Mouse (Mus musculus): ENCODE data around the gene Mybpc2.

Mybpc2 gene

GRCm38 (mm10) chr7:44461503-44462217 lies 62.8 kb downstream of the Mybpc2 start:
- DNase-seq = peak; percentile 27

GRCm38 (mm10) chr7:44460767-44461502 lies 63.5 kb downstream of the Mybpc2 start:
- DNase-seq = peak; percentile 3

GRCm38 (mm10) chr7:44460067-44460466 lies 64.4 kb downstream of the Mybpc2 start:
- peak; percentile 2 for DNase-seq

GRCm38 (mm10) chr7:44456302-44456701 lies 68.2 kb downstream of the Mybpc2 start:
- peak; percentile 1 for DNase-seq

- DNase-seq = no peak
Measured at GRCm38 (mm10) chr7:44453256-44453655, 71.2 kb downstream of the Mybpc2 start.
